In the genomic region with DNA sequence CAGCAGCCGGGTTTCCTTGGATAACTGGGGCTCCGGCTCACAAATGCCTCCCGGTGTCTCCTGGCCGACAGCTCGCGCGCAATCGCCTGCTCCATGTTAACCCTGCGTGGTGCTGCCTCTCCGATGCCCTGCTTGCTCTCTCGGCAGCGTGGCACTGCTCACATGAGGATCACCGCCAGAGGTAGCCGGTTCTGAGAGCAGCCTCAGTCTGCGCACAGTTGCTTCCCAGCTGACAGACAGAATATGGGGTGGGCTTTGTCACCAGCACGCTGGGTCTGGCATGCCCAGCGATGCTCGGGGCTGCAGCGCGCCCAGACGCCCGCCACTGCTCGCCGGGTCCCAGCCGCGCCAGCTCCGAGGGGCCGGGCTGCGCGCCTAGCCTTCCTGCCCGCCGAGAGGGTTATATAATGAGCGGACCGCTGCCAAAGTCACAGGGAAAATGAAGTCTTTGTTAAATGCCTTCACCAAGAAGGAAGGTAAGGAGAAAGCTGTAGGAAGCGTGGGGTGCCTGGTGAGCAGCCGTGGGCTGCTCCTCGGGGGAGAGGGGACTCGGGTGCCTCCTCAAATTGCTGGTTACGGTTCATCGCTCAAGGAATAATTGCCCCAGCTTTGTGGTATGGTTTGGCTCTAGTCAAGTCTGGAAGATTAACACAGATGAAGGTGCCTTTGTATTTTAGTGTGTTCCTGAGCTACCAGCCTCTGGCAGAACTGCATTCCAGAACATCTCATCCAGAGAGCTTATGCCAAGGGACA, we compare ENCODE assay signal across 8 mouse cellular contexts.
DNase-seq lines count a peak whose midpoint lies in the region; ATAC-seq lines count a peak whose summit lies in the region.

No protein-coding gene starts in this region.

- H3K4me1 ChIP-seq in forebrain, embryonic 13.5 days, result peaks cover 18% of the 10 kb centered on the region
- H3K4me1 ChIP-seq in intestine, embryonic 16.5 days (ENCODE audit: control insufficient read depth, insufficient read depth, low read length), result peaks cover 4% of the 10 kb centered on the region; the same call in 1 of the 2 replicates

- WGBS in forebrain, embryonic 13.5 days, result 2% methylated on average over 40 of the region's 40 CpGs
- WGBS in intestine, embryonic 16.5 days, result 11% methylated on average over 40 of the region's 40 CpGs

- H3K4me2 ChIP-seq in forebrain, embryonic 13.5 days, result peak overlapping the region; percentile 69
- H3K4me2 ChIP-seq in intestine, embryonic 16.5 days (ENCODE audit: low read depth, low read length), result 0 out of 2 replicates have a peak overlapping the region, but pooled peaks have one; percentile 37

- intact Hi-C loops in left cerebral cortex, postnatal 36 days (cut with DNase I), result loop anchor here (5.0 to 10.0 kb wide), 4 partner anchors 43 to 281 kb away; no protein-coding TSS in a partner anchor
- intact Hi-C loops in gastrocnemius, postnatal 14 days (cut with DNase I; ENCODE audit: low total_unique reads), result no loop called here

- H3K9ac ChIP-seq in forebrain, embryonic 13.5 days, result peak overlapping the region; percentile 68
- H3K9ac ChIP-seq in intestine, embryonic 16.5 days (ENCODE audit: low read depth, low read length), result no peak overlapping the region

- H3K4me3 ChIP-seq in forebrain, embryonic 13.5 days, result peak overlapping the region; percentile 43
- H3K4me3 ChIP-seq in intestine, embryonic 16.5 days (ENCODE audit: low read length), result peak overlapping the region; percentile 9; the same call in 1 of the 2 replicates

- peak; percentile 23 for DNase-seq in ES-CJ7 (ENCODE audit: low read depth, low spot score)
- DNase-seq in ZHBTc4 (ENCODE audit: low read depth, low spot score), result peak; percentile 41
- DNase-seq in left cerebral cortex, postnatal 36 days (ENCODE audit: low spot score in 2 of 2), result peak; percentile 75 to 79
- DNase-seq in right cerebral cortex, adult 2 months (ENCODE audit: low spot score in 2 of 2), result peak; percentile 71
- DNase-seq in gastrocnemius, postnatal 14 days, result no peak
- no peak for DNase-seq in urinary bladder, postnatal 36 days (ENCODE audit: low spot score in 2 of 2)

- ATAC-seq in forebrain, embryonic 13.5 days, result peak; percentile 79
- no peak for ATAC-seq in intestine, embryonic 16.5 days

- no peaks in the 10 kb centered on the region for H3K9me3 ChIP-seq in forebrain, embryonic 13.5 days (replicated peaks)
- H3K9me3 ChIP-seq in intestine, embryonic 16.5 days (ENCODE audit: control insufficient read depth, low read length), result no peaks in the 10 kb centered on the region

- peak overlapping the region; percentile 75 for H3K27ac ChIP-seq in forebrain, embryonic 13.5 days
- H3K27ac ChIP-seq in intestine, embryonic 16.5 days (ENCODE audit: low read length), result no peak overlapping the region

- H3K27me3 ChIP-seq in forebrain, embryonic 13.5 days, result peaks cover 32% of the 10 kb centered on the region
- peaks cover 8% of the 10 kb centered on the region for H3K27me3 ChIP-seq in intestine, embryonic 16.5 days (replicated peaks; ENCODE audit: control insufficient read depth, insufficient read depth, low read length)

- no peaks in the 10 kb centered on the region for H3K36me3 ChIP-seq in forebrain, embryonic 13.5 days (ENCODE audit: poor library complexity, severe bottlenecking)
- no peaks in the 10 kb centered on the region for H3K36me3 ChIP-seq in intestine, embryonic 16.5 days (ENCODE audit: control insufficient read depth, insufficient read depth, low read length)

Comparison
In these comparisons a context has a peak if more than half of its experiments do, and no peak if none do; other contexts are left out.
1. DNase-seq: peak in ES-CJ7 (single experiment), ZHBTc4 (single experiment), left cerebral cortex, postnatal 36 days (2 of 2) and right cerebral cortex, adult 2 months (2 of 2); none in gastrocnemius, postnatal 14 days (single experiment) and urinary bladder, postnatal 36 days (0 of 2).